Mouse (Mus musculus) liver, postnatal 0 days (tissue): ENCODE results near the gene L1cam. TPM values are rescaled to one million over a fixed set of nuclear protein-coding genes. Genes with fewer than 3 reads are reported as not detected.

Source experiments
- ATAC-seq: fragments of 200-750 bp; cut with Nextera tagmentation; 2 replicates; pipeline ENCODE4 v1.8.0; 2017; ENCODE audit warnings: mild to moderate bottlenecking, moderate library complexity
- DNase-seq: peaks from one replicate; pipeline ENCODE4 v3.0.0-alpha.2; 2016
- H3K27ac ChIP-seq: fragments of 300-500 bp; sonication (generic); 2 replicates; pipeline ENCODE4 v1.5.1; 2014; ENCODE audit warnings: antibody characterized with exemption, moderate library complexity, mild to moderate bottlenecking, low read depth
- H3K27me3 ChIP-seq: fragments of 300-500 bp; sonication (generic); 2 replicates; pipeline ENCODE4 v1.6.1; 2014; ENCODE audit warnings: low read length, control low read depth, mixed read lengths; ENCODE audit not compliant: insufficient read depth
- H3K36me3 ChIP-seq: fragments of 300-500 bp; sonication (generic); replicated peaks from 2 replicates; pipeline ENCODE4 v1.6.1; 2014; ENCODE audit warnings: mild to moderate bottlenecking, control low read depth, low read length, moderate library complexity, mixed read lengths; ENCODE audit not compliant: insufficient read depth
- H3K4me1 ChIP-seq: fragments of 300-500 bp; sonication (generic); 2 replicates; pipeline ENCODE4 v1.6.1; 2014; ENCODE audit warnings: antibody characterized with exemption, mild to moderate bottlenecking, control low read depth; ENCODE audit not compliant: insufficient read depth
- H3K4me2 ChIP-seq: fragments of 300-500 bp; sonication (generic); 2 replicates; pipeline ENCODE4 v1.6.1; 2014; ENCODE audit warnings: low read depth, mild to moderate bottlenecking, low read length, moderate library complexity, mixed read lengths
- H3K4me3 ChIP-seq: fragments of 300-500 bp; sonication (generic); 2 replicates; pipeline ENCODE4 v1.5.1; 2014; ENCODE audit warnings: low read depth, low read length
- H3K9ac ChIP-seq: fragments of 300-500 bp; sonication (generic); replicated peaks from 2 replicates; pipeline ENCODE4 v1.6.1; 2014; ENCODE audit warnings: mild to moderate bottlenecking, moderate library complexity
- H3K9me3 ChIP-seq: fragments of 300-500 bp; sonication (generic); 2 replicates; pipeline ENCODE4 v1.6.1; 2016; ENCODE audit warnings: mild to moderate bottlenecking, control low read depth, low read length, mixed read lengths
- CTCF ChIP-seq: sonication (generic); IDR thresholded peaks from 2 replicates; pipeline ENCODE4 v1.5.1; 2016; ENCODE audit warnings: antibody characterized with exemption, low read depth
- EP300 ChIP-seq: IDR thresholded peaks from 2 replicates; pipeline ENCODE4 v1.6.1; 2016; ENCODE audit warnings: antibody characterized with exemption, low read depth, mild to moderate bottlenecking
- WGBS: fragments of 180-500 bp; shearing (Covaris S2); extraction: QIAGEN DNeasy Blood & Tissue Kit; methylation state at CpG from one replicate; pipeline ENCODE4 v1.1.7; 2014; ENCODE audit not compliant: insufficient replicate concordance; 5-methylcytosine and 5-hydroxymethylcytosine counted together
- polyA plus RNA-seq: library from polyadenylated mRNA; unstranded; fragments of >200 nt; fragmentation: Nextera tagmentation; extraction: Ambion mirVana; gene quantifications from 2 replicates; pipeline ENCODE4 v1.2.1, GENCODE M21; 2015

Gene L1cam
- polyA plus RNA-seq, 1 experiment from 2014 or later, result 0.12 TPM

GRCm38 (mm10) chrX:73891551-73892152 is 4.3 kb downstream of the L1cam start, which contains the start of gene Avpr2:
TSS of gene Avpr2 (plus strand) at chrX:73892102.
- DNase-seq (no peak), ATAC-seq (no peak)
- Histone ChIP-seq H3K4me1 (no peaks in the 10 kb centered on the region), H3K27me3 (no peaks in the 10 kb centered on the region), H3K4me2 (no peak within 1 kb of the TSS), H3K9me3 (no peaks in the 10 kb centered on the region), H3K27ac (no peak within 1 kb of the TSS), H3K4me3 (no peak within 1 kb of the TSS), H3K36me3 (no peaks in the 10 kb centered on the region), H3K9ac (no peak within 1 kb of the TSS)
- no peak for TF ChIP-seq CTCF
- TF ChIP-seq EP300, result no peak
- 65% methylated on average over 6 of the region's 6 CpGs for WGBS

GRCm38 (mm10) chrX:73881463-73881862 is 14.4 kb downstream of the L1cam start:
- 43% methylated on average over 6 of the region's 6 CpGs for WGBS
- H3K27ac ChIP-seq, result no peak overlapping the region
- no peak overlapping the region for H3K4me3 ChIP-seq
- no peaks in the 10 kb centered on the region for H3K36me3 ChIP-seq
- no peaks in the 10 kb centered on the region for H3K9me3 ChIP-seq
- no peak for DNase-seq
- TF ChIP-seq EP300 (no peak), CTCF (no peak)
- no peaks in the 10 kb centered on the region for H3K4me1 ChIP-seq
- H3K4me2 ChIP-seq, result no peak overlapping the region
- no peak for ATAC-seq
- H3K27me3 ChIP-seq, result peaks cover 24% of the 10 kb centered on the region
- H3K9ac ChIP-seq, result no peak overlapping the region

DNA sequence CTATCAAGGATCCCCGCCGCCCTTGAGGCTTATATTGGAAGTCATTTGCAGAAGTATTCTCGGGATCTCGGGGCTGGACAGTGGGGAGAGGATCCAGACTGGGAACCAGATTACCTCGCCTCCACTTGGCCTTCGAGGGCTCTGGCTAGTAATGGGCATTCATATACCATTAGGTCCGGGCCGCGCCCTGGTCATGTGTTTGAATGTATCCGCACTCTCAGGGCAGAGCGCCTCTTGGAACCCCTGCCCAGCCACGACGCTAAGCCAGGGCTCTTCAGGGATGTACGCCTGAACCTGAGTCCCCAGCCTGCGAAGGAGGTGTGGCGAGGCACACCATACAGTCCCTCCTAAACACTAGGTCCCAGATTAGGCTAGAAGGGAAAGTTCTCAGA is 14.9 kb downstream of the L1cam start:
- Histone ChIP-seq H3K4me2 (peak overlapping the region; percentile 59), H3K27ac (no peak overlapping the region), H3K9ac (no peak overlapping the region), H3K9me3 (no peaks in the 10 kb centered on the region), H3K36me3 (no peaks in the 10 kb centered on the region), H3K4me3 (peak overlapping the region; percentile 27), H3K4me1 (no peaks in the 10 kb centered on the region), H3K27me3 (peaks cover 25% of the 10 kb centered on the region)
- no peak for DNase-seq
- WGBS, result 30% methylated on average over 16 of the region's 16 CpGs
- ATAC-seq, result no peak
- no peak for TF ChIP-seq CTCF
- no peak for TF ChIP-seq EP300

- peaks cover 25% of the 10 kb centered on the region for H3K27me3 ChIP-seq
- WGBS, result 11% methylated on average over 33 of the region's 48 CpGs
- peak overlapping the region; percentile 27 for H3K4me3 ChIP-seq
- DNase-seq (peak; percentile 32), ATAC-seq (no peak)
- H3K4me2 ChIP-seq, result peak overlapping the region; percentile 59
- H3K9me3 ChIP-seq, result no peaks in the 10 kb centered on the region
- TF ChIP-seq CTCF (no peak), EP300 (no peak)
- no peak overlapping the region for H3K27ac ChIP-seq
- no peaks in the 10 kb centered on the region for H3K36me3 ChIP-seq
- no peak overlapping the region; the same call in 1 of the 2 replicates for H3K9ac ChIP-seq
- no peaks in the 10 kb centered on the region for H3K4me1 ChIP-seq
Observed at GRCm38 (mm10) chrX:73880194-73881035, 15.5 kb downstream of the L1cam start.

- H3K4me2 ChIP-seq, result no peak overlapping the region
- 63% methylated on average over 1 of the region's 1 CpGs for WGBS
- ATAC-seq, result no peak
Observed at GRCm38 (mm10) chrX:73877014-73877413, 18.9 kb downstream of the L1cam start.

DNA sequence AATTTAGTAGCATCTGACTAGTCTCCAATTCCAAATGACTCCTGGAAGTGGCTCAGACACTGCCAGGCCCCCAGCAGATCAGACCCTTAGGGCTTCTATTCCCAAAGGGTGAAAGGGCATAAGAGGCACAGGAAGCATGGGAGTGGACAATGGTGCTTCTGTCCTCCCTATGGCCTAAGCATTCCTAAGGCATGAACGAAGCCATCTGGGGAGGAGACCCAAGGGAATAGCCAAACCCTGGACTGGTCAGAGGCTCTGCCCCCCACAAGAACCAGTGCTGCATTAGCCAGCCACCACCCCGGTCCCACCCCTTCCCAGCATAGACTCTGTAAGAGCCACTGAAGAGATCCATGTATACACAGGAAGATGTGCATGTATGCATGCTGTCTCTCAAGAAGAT is 20.0 kb downstream of the L1cam start:
- Histone ChIP-seq H3K4me3 (no peak overlapping the region), H3K36me3 (no peaks in the 10 kb centered on the region), H3K4me2 (no peak overlapping the region), H3K27ac (no peak overlapping the region), H3K9ac (no peak overlapping the region), H3K4me1 (no peaks in the 10 kb centered on the region), H3K27me3 (peaks cover 20% of the 10 kb centered on the region), H3K9me3 (no peaks in the 10 kb centered on the region)
- no peak for ATAC-seq
- DNase-seq, result no peak
- 61% methylated on average over 2 of the region's 2 CpGs for WGBS
- TF ChIP-seq EP300 (no peak), CTCF (no peak)

More at GRCm38 (mm10) chrX:73877014-73877413, 18.9 kb downstream of the L1cam start:
- Histone ChIP-seq H3K36me3 (no peaks in the 10 kb centered on the region), H3K27ac (no peak overlapping the region), H3K4me3 (no peak overlapping the region), H3K4me1 (no peaks in the 10 kb centered on the region), H3K9ac (no peak overlapping the region), H3K9me3 (no peaks in the 10 kb centered on the region), H3K27me3 (peaks cover 25% of the 10 kb centered on the region)
- TF ChIP-seq CTCF (no peak), EP300 (no peak)
- no peak for DNase-seq
